Mouse (Mus musculus): ENCODE results near the gene Smyd3.

The Smyd3 gene

GRCm38 (mm10) chr1:179517713-179518465, at the start of gene Smyd3:
TSS of gene Smyd3 (minus strand) at chr1:179518041.
- DNase-seq (ENCODE audit: low read depth, low spot score) = peak; percentile 92

DNA sequence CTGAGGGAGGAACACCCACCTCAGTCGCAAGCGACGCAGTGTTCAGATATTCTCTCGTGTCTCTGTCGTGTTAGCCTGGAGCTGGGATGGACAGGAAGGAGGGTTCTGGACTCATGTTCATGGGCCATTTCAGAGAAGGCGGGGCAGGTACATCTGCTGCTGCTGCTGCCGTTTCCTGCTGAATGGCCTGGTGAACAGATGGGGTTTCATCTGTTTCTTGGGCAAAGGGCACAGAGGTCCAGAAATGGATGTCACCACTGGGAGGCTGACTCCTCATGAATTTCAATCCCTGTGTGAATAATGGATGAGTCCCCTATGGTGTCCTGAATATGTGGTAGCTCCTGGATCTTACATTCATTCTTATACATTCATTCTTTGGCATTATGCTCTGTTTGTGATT, 49.7 kb upstream of the Smyd3 start:
- no peak for DNase-seq (ENCODE audit: low read depth, low spot score)

DNA sequence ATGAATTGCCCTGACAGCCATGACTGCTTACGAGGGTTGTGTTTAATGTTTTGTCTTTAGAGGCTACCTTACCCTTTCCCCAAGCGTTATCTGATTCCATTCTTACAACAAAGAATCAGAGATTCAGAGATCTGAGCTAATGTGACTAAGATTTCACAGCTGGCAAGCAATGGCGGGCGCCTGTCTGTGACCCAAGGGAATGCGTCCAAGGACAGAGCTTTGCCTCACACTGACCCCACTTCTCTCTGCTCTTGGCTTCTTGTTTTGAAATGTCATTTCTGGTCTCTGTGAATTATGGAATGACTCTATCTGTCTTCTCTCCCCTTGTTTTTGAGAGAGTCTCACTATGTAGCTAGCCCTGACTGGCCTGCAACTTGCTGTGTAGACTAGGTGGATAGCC, 46.1 kb upstream of the Smyd3 start:
- no peak for DNase-seq (ENCODE audit: low read depth, low spot score)

- DNase-seq (ENCODE audit: low read depth, low spot score) = no peak
Observed at GRCm38 (mm10) chr1:179563211-179563610, 45.4 kb upstream of the Smyd3 start.

- peak; percentile 41 for DNase-seq (ENCODE audit: low read depth, low spot score)
Observed at GRCm38 (mm10) chr1:179560845-179561430, 43.1 kb upstream of the Smyd3 start.

DNA sequence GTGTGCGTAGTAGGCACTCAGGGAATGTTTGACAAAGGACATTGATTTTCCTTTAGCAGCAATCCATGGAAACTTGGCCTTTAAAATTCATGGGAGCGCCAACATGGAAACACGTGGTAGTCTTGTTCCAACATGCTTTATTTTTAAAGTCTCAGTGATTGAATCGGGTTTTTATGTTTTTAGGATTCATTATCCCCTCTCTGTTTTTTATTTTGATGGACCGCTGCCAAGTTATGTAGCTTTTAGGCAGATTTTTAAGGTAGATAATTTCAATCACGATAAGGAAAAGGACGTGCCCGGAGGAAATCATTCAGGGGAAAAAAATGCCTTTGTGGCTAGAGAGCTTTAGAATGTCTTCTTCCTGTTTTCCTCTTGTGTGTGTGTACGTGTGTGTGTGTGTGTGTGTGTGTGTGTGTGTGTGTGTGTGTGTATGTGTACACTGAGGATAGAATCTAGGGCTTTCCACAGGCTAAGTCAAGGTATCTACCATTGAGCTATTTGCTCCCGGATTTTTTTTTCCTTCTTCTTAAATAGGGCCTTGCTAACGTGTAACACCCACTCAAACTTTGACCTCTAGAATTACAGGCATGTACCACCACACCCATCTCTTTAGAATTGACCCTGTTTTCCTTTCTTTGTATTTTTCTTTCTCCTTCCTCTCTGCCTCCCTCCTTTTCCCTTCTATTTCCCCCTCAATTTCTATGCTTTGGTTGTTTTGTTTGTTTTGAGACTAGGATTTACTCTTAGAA, 41.8 kb upstream of the Smyd3 start:
- peak; percentile 57 for DNase-seq (ENCODE audit: low read depth, low spot score)

DNA sequence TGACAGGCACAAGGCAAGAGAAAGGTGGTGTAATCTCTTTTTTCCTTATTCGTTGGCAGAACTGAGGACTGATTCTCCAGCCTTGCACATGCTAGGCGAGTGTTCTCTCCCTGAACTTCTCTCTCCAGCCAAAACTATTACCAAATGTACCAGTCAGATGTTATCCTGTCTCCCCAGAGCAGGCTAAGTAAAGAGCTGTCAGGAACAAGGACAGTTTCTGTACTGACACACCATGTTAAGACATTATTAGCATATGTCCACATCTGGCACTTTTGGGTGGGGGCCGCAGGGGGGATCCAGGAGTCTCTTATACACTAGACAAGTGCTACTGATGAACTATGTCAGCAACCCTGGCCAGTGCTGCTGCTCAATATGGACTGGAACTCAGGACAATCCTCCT, 39.1 kb upstream of the Smyd3 start:
- DNase-seq (ENCODE audit: low read depth, low spot score) = no peak

DNA sequence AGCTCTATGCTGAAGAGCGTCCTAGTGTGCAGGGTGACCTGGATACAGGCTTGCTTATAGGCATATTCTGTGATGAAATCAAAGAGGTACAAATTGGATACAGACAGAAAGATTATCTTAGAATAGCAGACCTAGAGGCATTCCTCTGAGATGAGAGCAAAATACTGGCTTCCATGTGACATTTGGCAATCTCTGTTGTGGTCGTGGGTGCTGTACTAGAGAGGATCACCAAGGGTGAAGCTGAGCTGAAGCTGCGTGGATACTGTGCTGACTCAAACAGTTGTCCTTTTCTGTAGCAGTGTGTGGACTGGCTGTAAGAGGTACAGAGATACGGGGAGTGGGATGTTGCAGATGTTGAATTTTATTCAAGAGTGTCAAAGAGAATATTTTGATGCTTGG, 36.1 kb upstream of the Smyd3 start:
- no peak for DNase-seq (ENCODE audit: low read depth, low spot score)

- no peak for DNase-seq (ENCODE audit: low read depth, low spot score)
Observed at GRCm38 (mm10) chr1:179553197-179553948, 35.5 kb upstream of the Smyd3 start.

DNA sequence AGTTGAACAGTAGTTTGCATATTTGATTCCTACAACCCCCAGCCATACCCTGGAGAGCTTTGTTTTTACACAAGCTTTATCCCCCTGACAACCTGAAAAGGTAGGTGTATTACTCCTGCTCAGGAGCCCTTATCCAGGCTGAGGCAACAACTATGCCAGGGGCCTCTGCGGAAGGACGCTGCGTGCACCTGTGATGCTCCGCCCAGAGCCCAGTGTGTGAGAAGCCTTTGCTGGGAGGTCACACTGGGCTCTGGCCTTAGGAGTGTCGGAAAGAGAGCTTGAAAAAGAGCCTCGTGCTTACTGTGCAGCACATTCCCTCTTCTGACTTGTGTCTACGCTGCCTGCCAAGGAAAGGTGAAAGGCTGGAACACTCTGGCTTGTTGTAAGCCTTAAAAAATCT, 34.9 kb upstream of the Smyd3 start:
- DNase-seq (ENCODE audit: low read depth, low spot score) = no peak

DNA sequence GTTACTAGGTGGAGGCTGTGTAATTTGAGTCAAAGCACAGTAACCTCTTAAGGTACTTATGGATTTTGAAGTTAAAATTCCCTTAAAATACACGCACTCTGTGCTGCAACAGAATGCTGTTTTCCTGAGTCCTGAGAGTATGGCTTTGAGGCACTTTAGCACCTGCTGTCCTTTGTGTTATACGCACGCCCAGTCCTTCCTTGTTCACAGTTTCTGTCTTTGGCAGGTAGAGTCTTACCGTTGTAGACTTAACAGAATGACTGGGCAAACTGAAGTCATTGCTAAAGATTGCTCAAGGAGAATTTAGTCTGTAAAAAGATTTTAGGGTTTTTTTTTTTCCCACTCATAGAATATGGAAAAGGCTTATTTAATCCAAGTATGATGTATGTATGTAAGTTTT, 34.1 kb upstream of the Smyd3 start:
- DNase-seq (ENCODE audit: low read depth, low spot score) = no peak

GRCm38 (mm10) chr1:179551336-179551735, 33.5 kb upstream of the Smyd3 start:
- DNase-seq (ENCODE audit: low read depth, low spot score) = peak; percentile 19

DNA sequence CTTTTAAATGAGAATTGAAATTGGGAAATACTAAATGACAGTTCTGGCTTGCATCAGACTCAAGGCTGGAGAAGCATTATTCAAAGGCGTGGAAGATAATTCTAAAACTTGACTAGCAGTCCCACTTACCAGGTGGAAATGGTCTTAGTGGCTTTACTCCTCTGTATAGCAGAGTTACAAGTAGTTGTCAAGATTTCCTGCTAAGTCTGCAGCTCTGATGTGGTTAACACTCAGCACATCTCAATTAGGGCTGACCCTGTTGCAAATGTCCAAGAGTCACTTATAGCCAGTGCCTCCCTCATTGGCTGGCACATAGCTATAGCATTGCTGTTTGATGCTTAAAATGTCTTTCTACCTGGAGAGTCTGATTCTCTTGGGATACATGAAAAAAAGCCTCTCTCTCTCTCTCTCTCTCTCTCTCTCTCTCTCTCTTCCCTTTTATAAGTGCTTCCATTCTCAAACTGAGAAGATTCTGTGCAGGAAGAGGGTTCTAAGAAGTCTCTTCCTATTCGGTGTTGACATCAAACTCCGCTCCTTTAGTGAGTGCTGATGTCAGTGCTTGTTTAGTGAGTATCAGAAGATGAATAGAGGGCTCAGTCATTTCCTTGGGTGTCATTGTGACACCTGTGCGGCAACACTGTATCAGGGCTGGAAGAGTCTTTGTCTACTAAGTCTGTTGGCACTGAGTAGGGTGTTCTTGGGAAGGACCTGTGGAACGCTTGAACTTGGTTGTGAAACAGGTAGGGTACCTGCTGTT, 31.3 kb upstream of the Smyd3 start:
- DNase-seq (ENCODE audit: low read depth, low spot score) = peak; percentile 76

GRCm38 (mm10) chr1:179548220-179548619, 30.4 kb upstream of the Smyd3 start:
- no peak for DNase-seq (ENCODE audit: low read depth, low spot score)

DNA sequence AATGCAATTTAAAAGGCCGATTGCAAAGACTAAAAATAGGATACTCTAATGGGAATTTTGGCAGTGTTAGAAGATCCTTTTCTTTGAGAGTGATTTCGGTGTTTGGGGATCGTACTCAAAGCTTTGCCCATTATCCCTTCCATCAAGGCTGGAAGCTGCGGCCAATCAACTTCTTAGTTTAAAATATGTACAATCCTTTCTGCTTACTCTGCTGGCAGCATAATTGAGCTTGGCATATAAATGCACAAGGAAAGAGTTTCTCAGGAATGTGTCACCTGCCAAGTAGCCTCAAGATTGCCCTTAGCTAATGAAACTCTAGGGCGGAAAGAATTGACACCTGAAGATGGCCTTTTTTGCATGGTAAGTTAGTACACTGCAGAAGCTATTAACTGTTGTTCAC, 29.3 kb upstream of the Smyd3 start:
- DNase-seq (ENCODE audit: low read depth, low spot score) = no peak

- no peak for DNase-seq (ENCODE audit: low read depth, low spot score)
Observed at GRCm38 (mm10) chr1:179546551-179546917, 28.7 kb upstream of the Smyd3 start.

DNA sequence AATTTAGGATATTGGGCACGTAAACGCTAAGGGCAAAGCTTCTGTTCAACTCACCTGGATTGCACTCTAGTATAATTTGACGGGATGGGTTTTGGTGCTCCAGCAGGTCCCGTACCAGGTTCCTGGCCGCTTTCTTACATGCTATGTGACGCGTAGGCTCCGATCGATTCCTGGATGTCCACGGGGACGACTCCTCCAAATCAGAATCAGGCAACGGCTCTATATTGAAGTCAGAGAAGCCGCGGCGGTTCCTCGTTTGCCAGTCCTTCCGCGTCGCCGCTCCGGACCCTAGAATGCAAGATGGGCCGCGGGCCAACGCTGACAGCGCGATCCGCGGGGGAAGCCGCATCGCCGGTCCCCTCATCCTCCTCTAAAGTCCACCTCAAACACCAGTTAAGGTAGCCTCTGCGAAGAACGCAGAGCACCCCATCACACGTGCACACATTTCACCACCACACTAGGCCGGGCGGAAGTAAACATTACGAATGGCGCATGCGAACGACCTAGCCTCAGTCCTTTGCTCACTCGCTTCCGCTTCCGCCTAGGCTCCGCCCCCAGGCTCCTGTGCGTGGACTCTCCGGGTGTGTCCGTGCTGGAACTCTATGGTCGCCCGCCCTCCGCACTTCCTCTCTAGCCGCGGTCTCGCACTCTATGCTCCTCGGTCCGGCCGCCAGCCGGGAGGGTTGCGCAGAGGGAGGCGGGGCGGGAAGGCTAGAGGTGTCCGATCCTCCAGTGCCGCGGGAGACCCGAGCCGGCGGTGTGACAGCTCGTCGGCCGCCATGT, 28.1 kb upstream of the Smyd3 start, which contains the start of the genes Tfb2m and Cnst:
TSS of gene Tfb2m (minus strand) at position 500 of the 783 bp plus-strand sequence.
TSS of gene Cnst (plus strand) at position 603 of the 783 bp plus-strand sequence.
- DNase-seq (ENCODE audit: low read depth, low spot score) = peak; percentile 96

DNA sequence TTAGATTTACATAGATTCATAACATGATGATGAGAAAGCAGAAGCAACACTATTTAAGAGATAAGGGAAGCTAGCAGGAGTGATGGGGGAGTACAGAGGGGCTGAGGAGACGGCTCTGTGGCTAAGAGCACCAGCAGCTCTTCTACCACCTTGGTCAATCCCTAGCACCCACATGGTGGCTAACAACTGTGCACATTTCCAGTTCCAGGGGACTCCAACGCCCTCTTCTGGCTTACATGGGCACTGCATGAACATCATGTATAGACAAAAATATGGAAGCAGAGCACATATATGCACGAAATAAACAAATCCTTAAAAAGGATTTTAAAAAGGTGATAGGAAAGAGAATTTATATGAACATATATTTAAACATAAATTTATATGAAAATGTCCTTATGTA, 23.7 kb upstream of the Smyd3 start:
- peak; percentile 34 for DNase-seq (ENCODE audit: low read depth, low spot score)

GRCm38 (mm10) chr1:179539887-179540286, 22.0 kb upstream of the Smyd3 start:
- DNase-seq (ENCODE audit: low read depth, low spot score) = no peak

- DNase-seq (ENCODE audit: low read depth, low spot score) = no peak
Observed at GRCm38 (mm10) chr1:179539054-179539453, 21.2 kb upstream of the Smyd3 start.

Data from CD4-positive helper T cell, adult 2 months (primary cell).